Mouse (Mus musculus): ENCODE results near the gene Pla2g4b.
A peak's percentile ranks its signal among the peaks of the same experiment; 100 is the strongest.

Gene Pla2g4b

DNA sequence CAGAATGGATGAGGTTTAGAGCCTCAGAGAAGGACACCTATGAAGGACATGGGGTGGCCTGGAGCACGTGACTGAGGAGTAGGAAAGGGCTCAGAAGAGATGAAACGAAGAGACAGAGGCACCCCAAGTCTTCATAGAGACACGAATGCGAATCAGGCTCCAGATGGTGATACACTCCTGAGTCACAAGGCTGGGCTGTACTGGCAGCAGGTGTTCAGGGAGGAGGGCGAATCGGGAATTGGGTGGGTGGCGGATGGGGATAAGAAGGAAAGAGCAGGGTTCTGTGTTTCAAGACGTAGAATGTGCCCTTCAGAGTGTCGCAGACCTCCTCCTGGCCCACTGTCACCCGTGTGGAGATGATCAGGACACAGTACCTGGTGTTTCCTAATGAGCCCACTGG lies 32.0 kb downstream of the Pla2g4b start:
- DNase-seq: no peak

GRCm38 (mm10) chr2:120066224-120066623 lies 33.0 kb downstream of the Pla2g4b start:
- peak; percentile 40 for DNase-seq

DNA sequence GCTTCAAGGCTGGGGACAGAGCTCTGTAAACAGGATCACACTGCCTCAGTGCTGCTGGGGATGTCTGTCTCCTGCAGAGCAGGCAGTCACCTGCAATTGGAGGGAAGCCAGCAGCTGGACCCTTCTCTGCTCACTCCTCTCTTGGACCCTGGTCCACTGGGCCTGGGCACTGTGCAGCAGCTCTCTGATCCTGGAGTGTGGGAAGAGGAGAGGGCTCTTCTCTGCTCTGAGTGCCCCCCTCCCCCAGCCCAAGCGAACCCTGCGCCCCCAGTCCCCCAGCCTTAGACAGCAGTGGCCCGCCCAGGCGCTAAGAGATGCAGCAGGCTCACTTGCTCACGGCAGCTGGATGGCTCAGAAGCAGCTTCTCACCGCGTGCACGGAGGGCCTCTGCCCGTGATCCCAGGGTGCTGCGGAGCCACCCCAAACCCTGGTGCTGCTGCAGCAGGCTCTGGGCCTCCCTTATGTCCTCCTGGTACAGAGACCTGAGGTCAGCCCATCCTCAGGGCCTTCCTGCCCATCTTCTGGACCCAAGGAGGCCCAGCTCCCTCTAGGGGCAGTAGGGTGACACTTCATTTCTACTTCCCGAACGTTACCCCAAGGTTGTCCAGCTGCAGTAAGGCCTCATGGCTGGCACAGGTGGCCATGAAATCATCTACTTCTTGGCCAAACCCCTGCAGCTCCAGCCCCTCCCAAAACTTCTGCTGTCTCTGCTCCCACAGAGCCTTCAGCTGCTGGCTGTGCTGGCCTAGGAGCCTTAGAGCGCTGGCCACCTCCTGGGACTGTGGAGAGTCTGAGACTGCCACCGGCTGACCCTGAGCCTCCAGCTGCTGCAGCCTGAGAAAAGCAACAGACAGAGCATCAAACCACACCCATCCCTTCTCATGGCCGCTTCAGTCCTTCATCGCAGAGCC lies 35.6 kb downstream of the Pla2g4b start:
- DNase-seq: peak; percentile 55

DNA sequence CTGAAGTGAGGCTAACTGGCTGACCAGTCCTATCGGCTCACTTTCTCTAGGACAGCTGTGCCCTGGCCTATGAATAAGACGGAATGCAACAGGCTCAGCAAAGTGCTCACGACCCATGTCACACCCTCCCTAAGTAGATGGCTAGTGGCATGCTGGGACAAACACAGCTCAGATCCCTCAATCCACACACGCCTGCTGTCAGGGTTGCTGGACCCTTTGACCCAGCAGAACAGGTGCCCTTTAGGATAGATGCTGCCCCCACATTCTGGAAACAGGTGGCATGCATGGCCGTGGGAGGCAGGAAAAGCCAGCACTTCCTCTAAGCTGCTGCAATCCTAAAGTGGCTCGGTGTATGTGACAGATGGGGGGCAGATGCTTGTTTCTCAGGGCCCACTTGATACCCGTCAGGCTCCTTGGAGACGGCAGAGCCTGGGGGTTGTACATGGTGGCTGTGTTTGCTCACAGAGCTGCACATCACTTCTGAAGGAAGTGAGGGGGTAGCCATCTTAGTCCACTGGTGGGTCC lies 36.3 kb downstream of the Pla2g4b start:
- no peak for DNase-seq

GRCm38 (mm10) chr2:120074096-120074495 lies 40.9 kb downstream of the Pla2g4b start:
- DNase-seq: no peak

DNA sequence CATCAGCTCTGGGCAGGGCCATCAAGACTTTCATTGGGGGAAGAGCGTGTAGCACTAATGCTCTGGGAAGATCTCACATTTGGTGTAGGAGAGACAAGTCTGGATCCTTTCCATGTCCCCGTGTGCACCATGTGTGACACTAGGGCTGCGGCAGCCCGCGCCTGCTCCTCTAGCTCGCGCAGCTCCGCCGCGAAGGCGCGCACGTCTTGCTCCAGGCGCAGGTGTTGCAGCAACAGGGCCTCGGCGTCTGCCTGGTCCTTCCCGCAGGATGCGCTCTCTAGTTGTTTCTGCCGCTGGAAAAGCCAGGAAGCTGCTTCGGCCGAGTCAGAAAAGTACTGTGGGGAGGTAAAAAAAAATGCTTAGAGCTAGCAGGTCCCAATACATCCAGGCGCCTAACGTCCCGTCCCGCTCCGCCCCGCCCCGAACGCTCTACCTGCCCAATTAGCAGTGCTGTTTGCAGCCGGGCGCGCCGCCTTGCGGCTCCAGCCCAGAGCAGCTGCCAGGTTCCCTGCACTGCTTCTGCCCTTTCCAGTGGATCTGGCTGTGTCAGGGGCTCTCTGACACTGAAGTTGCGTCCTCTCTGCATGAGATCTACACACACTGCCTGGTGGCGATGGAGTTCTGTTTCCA lies 43.0 kb downstream of the Pla2g4b start:
- peak; percentile 75 for DNase-seq

DNA sequence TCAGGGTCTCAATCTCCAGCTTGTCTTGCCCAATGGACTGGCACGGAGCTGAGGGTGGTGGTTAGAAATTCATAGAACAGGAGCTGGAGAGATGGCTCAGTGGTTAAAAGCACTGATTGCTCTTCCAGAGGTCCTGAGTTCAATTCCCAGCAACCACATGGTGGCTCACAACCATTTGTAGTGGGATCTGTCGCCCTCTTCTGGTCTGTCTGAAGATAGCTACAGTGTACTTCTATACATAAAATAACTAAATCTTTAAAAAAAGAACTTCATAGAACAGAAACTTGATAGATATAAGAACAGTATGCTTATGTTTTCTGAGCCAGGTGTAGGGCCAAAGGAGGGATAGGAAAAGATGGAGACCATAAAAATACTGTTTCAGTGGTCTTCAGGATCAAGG lies 49.2 kb downstream of the Pla2g4b start:
- DNase-seq: no peak

GRCm38 (mm10) chr2:120084593-120085361 lies 51.6 kb downstream of the Pla2g4b start:
- DNase-seq: peak; percentile 74

GRCm38 (mm10) chr2:120086038-120086437 lies 52.8 kb downstream of the Pla2g4b start:
- no peak for DNase-seq

DNA sequence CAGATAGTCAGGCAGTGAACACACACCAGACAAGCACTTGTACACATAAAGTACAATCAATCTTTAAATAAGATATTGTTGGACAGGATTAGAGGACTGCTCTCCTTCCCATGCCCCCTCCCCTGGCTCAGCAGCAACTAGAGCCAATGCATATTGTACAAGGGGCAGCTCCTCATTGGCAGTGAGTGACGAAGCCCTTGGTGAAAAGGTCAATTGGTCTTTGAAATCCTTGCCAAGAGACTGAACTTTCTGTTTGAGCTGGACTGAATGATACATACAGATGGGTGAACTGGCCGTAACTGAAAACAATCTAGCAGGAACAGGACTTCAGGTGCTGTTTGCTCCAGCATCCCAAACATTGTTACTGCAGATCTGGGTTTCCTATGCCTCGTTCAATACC lies 54.2 kb downstream of the Pla2g4b start:
- no peak for DNase-seq

DNA sequence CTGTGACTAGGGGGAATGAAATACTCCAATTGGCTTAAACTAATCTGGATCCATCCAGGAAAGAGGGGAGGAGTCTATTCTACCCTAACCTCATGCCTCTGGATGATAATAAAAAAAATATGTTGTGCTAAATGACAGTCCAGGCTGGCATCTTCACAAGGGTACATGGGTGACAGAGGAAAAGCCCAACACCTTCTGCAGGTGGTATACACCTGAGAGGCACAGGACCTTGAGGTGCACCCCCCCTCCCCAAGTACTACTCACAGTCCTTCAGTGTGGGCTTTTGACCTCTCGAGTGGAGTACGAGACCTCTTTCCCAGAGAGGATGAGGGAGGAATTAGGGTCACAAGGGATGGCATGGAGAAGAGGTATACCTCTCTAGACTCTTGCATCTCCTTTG lies 54.7 kb downstream of the Pla2g4b start:
- no peak for DNase-seq

DNA sequence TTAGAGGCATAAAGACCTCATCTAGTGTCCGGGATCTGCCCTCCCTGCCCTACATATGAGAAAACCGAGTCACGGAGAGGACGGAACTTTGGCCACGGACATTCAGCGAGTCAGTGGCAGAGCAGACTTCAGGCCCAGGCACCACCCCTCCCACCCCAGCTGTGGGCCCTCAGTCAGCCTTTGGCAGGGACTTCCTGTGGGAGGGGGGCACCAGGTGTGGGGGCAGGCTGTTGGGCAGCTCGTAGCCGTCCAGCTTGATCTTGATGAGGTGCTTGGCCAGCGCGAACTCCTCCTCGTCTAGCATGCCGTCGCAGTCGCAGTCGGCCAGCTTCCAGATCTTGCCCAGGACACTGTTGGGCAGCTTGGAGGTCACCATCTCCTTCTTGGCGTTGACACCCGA lies 57.8 kb downstream of the Pla2g4b start:
- no peak for DNase-seq

Measured in kidney, postnatal 10 days (tissue).